Mouse (Mus musculus): ENCODE results near the gene Casp6. TPM values are rescaled to one million over a fixed set of nuclear protein-coding genes. Genes with fewer than 3 reads are reported as not detected.

Casp6 gene
- 107 and 109 TPM in 2 replicates for polyA plus RNA-seq (2016; fragmentation: Nextera tagmentation; extraction: Ambion mirVana)

DNA sequence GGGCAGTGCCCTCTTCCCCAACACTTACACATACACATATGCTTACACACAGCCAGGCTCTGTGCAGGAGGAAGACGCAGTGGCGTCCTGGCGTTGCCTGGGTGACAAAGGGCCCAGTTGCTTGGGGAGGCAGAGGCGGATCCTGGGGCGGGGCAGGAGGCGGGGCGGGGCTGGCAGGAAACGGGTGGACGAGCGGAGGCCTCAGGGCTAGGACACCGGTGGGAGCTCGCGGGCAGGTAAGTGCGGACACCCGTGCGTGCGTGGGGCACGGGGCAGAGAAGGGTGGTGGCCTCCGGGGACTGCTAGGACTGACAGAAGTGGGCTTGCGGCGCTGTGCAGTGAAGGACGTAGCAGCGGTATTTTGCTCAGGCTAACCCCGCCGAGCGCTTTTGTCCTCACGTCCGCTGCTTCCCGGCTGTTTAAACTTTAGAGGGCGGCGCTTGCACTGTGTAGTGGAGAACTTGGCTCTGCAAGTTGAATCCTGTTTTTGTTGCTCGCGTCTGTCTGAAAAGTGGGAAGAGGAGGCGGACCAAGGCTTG lies at the start of gene Casp6:
TSS of gene Casp6 (plus strand) at position 155 of the 539 bp plus-strand sequence.
- Histone ChIP-seq H3K27ac (peak within 1 kb of the TSS; percentile 85), H3K9me3 (no peaks in the 10 kb centered on the region), H3K4me2 (peak within 1 kb of the TSS; percentile 76), H3K27me3 (no peaks in the 10 kb centered on the region), H3K4me1 (replicated peaks) (peaks cover 17% of the 10 kb centered on the region), H3K4me3 (replicated peaks) (peak within 1 kb of the TSS; percentile 67), H3K36me3 (peaks cover 17% of the 10 kb centered on the region; the same call in 1 of the 2 replicates), H3K9ac (replicated peaks) (peak within 1 kb of the TSS; percentile 81)
- ATAC-seq (ENCODE audit: insufficient number of reproducible peaks, insufficient read depth, low FRiP score, low TSS enrichment, low read depth), result peak; percentile 96
- WGBS, result under 1% methylated on average over 34 of the region's 34 CpGs

DNA sequence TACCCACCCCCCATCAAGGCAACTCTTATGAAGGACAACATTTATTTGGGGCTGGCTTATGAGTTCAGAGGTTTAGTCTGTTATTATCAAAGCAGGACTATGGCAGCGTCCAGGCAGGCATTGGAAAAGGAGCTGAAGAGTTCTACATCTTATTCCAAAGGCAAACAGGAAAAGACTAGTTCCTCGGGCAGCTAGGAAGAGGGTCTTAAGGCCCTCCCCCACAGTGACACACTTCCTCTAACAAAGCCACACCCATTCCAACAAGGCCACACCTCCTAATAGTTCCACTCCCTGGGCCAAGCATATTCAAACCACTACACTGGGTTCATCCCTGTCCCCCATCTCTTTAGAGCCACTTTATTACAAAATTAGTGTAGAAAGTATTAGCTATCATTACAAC lies 38.6 kb upstream of the Casp6 start:
- Histone ChIP-seq H3K27ac (no peak overlapping the region), H3K4me3 (replicated peaks) (no peak overlapping the region), H3K9ac (replicated peaks) (no peak overlapping the region), H3K36me3 (no peaks in the 10 kb centered on the region), H3K9me3 (peaks cover 10% of the 10 kb centered on the region), H3K4me1 (replicated peaks) (no peaks in the 10 kb centered on the region), H3K4me2 (no peak overlapping the region), H3K27me3 (no peaks in the 10 kb centered on the region)
- 71% methylated on average over 2 of the region's 2 CpGs for WGBS
- no peak for ATAC-seq (ENCODE audit: insufficient number of reproducible peaks, insufficient read depth, low FRiP score, low TSS enrichment, low read depth)

DNA sequence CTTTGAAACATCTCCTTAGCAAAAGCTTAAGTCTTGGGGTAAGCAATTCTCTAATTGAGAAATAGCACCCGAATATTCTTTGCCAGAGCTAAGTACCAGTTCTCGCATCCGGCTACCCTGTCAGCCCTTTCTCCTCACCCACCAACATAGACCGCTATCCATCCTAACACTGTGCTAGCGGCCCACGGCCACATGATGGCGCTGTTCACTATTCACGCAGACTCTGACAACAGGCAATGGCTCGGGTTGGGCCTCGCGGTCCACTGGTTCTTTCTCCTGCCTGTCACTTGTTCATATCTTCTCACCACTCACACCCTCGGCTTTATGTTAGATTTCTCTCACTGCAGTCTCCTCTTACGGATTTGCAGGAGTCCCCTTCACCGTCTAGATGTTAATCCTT lies 37.5 kb upstream of the Casp6 start:
- Histone ChIP-seq H3K4me2 (no peak overlapping the region), H3K27me3 (no peaks in the 10 kb centered on the region), H3K9me3 (peaks cover 6% of the 10 kb centered on the region; the same call in 1 of the 2 replicates), H3K36me3 (no peaks in the 10 kb centered on the region), H3K4me1 (replicated peaks) (no peaks in the 10 kb centered on the region), H3K9ac (replicated peaks) (no peak overlapping the region), H3K27ac (no peak overlapping the region), H3K4me3 (replicated peaks) (no peak overlapping the region)
- 52% methylated on average over 14 of the region's 14 CpGs for WGBS
- no peak for ATAC-seq (ENCODE audit: insufficient number of reproducible peaks, insufficient read depth, low FRiP score, low TSS enrichment, low read depth)

DNA sequence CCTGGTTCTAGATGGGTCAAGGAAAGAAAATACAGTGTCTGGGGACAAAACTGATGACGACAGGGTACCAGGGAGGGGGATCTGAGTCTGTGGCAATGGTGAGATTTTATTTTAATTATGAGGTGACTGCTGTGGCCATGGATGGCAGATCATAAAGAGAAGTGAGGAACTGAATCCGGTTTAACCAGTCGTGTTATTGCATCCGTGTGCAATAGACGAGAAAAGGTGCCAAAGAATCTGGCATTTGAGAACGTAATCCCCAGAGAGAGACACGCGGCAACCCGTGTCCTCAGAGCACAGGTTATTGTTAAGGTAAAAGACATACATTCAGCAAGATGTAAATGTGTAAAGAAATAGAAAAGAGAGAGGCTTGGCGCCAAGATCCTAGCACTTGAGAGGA lies 23.9 kb upstream of the Casp6 start:
- 0 out of 2 replicates have a peak, but pooled peaks cover 10% of the 10 kb centered on the region for H3K4me1 ChIP-seq (replicated peaks)
- no peaks in the 10 kb centered on the region for H3K36me3 ChIP-seq
- 90% methylated on average over 10 of the region's 10 CpGs for WGBS
- H3K27ac ChIP-seq, result no peak overlapping the region
- no peak overlapping the region for H3K9ac ChIP-seq (replicated peaks)
- ATAC-seq (ENCODE audit: insufficient number of reproducible peaks, insufficient read depth, low FRiP score, low TSS enrichment, low read depth), result no peak
- no peak overlapping the region for H3K4me3 ChIP-seq (replicated peaks)
- H3K4me2 ChIP-seq, result no peak overlapping the region
- no peaks in the 10 kb centered on the region for H3K27me3 ChIP-seq
- no peaks in the 10 kb centered on the region for H3K9me3 ChIP-seq

DNA sequence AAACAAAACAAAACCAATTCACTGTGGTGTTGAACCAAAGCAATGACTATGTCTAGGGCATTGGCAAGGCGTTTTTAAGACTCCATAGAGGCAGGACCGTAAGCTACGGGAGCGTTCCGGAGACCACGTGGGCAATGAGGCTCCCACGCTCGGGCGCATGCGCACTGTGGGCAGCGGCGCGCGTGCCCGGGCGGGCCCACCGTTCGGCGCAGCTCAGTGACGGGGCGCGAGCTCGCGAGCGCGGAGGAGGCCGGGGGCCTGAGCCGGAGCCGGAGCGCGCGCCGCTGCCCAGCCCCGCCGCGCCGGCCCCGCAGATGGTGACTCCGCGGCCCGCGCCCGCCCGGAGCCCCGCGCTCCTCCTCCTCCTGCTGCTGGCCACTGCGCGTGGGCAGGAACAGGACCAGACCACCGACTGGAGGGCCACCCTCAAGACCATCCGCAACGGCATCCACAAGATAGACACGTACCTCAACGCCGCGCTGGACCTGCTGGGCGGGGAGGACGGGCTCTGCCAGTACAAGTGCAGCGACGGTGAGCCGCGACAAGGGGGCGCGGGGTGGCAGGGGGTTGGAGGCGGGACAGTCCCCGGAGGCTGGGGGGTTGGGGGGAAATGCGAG lies 22.7 kb upstream of the Casp6 start, which contains the start of gene Pla2g12a:
TSS of gene Pla2g12a (plus strand) at position 202 of the 617 bp plus-strand sequence.
- ATAC-seq (ENCODE audit: insufficient number of reproducible peaks, insufficient read depth, low FRiP score, low TSS enrichment, low read depth), result peak; percentile 88
- Histone ChIP-seq H3K27me3 (no peaks in the 10 kb centered on the region), H3K4me2 (peak within 1 kb of the TSS; percentile 92), H3K4me3 (replicated peaks) (peak within 1 kb of the TSS; percentile 75), H3K4me1 (replicated peaks) (0 out of 2 replicates have a peak, but pooled peaks cover 10% of the 10 kb centered on the region), H3K9ac (replicated peaks) (peak within 1 kb of the TSS; percentile 72), H3K9me3 (no peaks in the 10 kb centered on the region), H3K36me3 (no peaks in the 10 kb centered on the region), H3K27ac (peak within 1 kb of the TSS; percentile 64)
- WGBS, result under 1% methylated on average over 62 of the region's 66 CpGs

DNA sequence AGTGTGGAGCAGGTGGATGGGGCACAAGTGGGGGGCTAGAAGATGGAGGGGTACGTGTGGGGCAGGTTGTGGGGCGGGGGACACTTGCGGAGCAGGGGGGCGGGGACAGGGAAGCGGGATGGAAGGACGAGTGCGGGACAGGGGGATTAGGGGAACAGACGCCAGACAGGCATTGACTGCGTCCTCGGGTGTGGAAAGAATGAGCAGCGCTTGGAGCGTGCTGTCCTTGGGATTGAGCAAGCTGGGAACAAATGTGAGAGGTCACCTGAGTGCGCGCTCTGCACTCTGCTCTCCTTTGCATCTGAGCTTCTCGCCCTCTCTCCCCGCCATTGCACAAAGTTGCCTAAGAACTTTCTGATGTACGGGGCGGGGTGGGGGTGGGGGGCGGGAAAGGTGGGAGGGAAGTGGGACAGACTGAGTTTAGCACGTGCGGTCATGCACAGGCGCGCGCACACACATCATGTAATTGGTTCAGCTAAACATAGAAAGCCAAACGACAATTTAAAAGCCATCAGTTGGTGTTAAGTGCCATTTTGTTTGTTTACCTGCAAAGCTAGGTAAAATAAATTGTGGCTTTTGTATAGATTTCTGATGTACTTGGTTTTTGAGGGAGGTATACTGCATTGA lies 22.0 kb upstream of the Casp6 start:
- ATAC-seq (ENCODE audit: insufficient number of reproducible peaks, insufficient read depth, low FRiP score, low TSS enrichment, low read depth), result peak; percentile 32; the same call in 1 of the 2 replicates
- Histone ChIP-seq H3K9me3 (no peaks in the 10 kb centered on the region), H3K36me3 (no peaks in the 10 kb centered on the region), H3K4me3 (replicated peaks) (peak overlapping the region; percentile 75), H3K27ac (peak overlapping the region; percentile 64; the same call in 1 of the 2 replicates), H3K4me2 (peak overlapping the region; percentile 92), H3K27me3 (no peaks in the 10 kb centered on the region), H3K9ac (replicated peaks) (peak overlapping the region; percentile 72), H3K4me1 (replicated peaks) (0 out of 2 replicates have a peak, but pooled peaks cover 10% of the 10 kb centered on the region)
- WGBS, result 1% methylated on average over 25 of the region's 25 CpGs

DNA sequence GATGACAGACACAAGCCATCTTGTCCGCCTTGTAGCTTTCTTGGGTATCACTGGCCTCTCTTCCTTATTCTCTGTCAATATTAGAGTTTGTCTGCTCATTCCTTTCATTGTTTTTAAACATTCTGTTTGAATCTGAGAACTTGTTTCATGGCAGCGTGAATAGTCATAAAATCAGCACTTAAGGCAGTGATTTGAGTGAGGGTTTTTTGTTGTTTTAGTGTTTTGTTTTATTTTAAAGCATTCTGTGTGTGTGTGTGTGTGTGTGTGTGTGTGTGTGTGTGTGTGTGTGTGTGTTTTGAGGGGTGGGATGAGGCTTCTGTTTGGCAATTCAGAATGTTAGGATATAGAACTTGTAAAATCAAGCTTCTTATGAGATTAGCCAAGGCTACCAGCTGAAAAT lies 21.3 kb upstream of the Casp6 start:
- Histone ChIP-seq H3K9me3 (no peaks in the 10 kb centered on the region), H3K27ac (no peak overlapping the region), H3K36me3 (no peaks in the 10 kb centered on the region), H3K27me3 (no peaks in the 10 kb centered on the region), H3K9ac (replicated peaks) (no peak overlapping the region), H3K4me1 (replicated peaks) (0 out of 2 replicates have a peak, but pooled peaks cover 10% of the 10 kb centered on the region), H3K4me2 (peak overlapping the region; percentile 92; the same call in 1 of the 2 replicates), H3K4me3 (replicated peaks) (no peak overlapping the region)
- WGBS, result 74% methylated on average over 2 of the region's 2 CpGs
- ATAC-seq (ENCODE audit: insufficient number of reproducible peaks, insufficient read depth, low FRiP score, low TSS enrichment, low read depth), result no peak

DNA sequence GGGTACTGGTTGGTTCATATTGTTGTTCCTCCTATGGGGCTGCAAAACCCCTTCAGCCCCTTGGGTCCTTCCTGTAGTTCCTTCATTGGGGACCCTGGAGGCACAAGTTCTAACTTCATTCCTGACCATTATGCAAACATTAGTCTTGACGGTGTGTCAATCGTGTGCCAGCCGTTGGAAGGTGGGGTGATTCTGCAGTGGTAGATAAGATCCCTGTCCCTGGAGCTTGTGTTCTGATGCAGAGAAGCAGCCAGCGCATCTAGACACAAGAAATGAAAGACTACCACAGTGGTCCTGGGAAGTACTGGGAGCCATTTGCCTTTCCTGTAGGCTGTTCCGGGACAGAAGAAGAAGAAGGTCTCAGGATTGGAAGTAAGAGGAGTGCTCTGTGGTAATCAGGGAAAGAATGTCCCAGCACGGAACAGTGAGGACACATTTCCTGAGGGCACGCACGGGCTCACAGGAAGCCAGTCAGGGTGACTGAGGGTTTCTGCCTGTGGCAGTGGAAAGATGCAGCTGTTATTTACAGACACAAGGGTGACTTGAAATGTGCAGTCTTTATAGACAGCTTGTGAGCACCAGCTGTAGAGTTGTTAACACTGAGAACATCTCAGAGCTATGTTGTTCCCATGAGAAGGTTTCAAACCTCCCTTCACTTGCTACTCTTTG lies 20.2 kb upstream of the Casp6 start:
- Histone ChIP-seq H3K4me2 (no peak overlapping the region), H3K9ac (replicated peaks) (no peak overlapping the region), H3K36me3 (no peaks in the 10 kb centered on the region), H3K4me1 (replicated peaks) (0 out of 2 replicates have a peak, but pooled peaks cover 10% of the 10 kb centered on the region), H3K9me3 (no peaks in the 10 kb centered on the region), H3K4me3 (replicated peaks) (no peak overlapping the region), H3K27me3 (no peaks in the 10 kb centered on the region), H3K27ac (no peak overlapping the region)
- WGBS, result 86% methylated on average over 8 of the region's 8 CpGs
- no peak for ATAC-seq (ENCODE audit: insufficient number of reproducible peaks, insufficient read depth, low FRiP score, low TSS enrichment, low read depth)

DNA sequence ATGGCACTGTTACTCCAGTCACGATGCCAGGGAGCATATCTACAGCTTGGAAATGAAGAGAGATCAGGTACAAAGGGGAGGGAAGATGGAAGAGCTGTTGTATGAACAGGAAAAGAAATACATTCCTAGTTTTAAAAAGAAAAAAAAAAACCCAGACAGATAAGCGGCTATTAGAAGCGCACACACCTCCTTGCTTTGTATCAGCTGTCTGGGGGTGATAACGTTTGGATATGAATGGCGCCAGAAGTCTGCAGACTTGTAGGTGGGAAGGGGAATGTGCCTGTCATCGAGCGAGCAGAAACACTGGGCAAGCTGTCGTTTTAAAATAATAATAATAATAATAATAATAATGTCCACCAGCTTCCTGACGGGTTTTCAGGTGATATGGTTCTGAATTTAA lies 15.6 kb upstream of the Casp6 start:
- no peak overlapping the region for H3K4me2 ChIP-seq
- no peak overlapping the region for H3K27ac ChIP-seq
- no peak overlapping the region for H3K9ac ChIP-seq (replicated peaks)
- no peak for ATAC-seq (ENCODE audit: insufficient number of reproducible peaks, insufficient read depth, low FRiP score, low TSS enrichment, low read depth)
- H3K4me3 ChIP-seq (replicated peaks), result no peak overlapping the region
- WGBS, result 92% methylated on average over 9 of the region's 9 CpGs
- no peaks in the 10 kb centered on the region for H3K9me3 ChIP-seq
- peaks cover 6% of the 10 kb centered on the region; the same call in 1 of the 2 replicates for H3K36me3 ChIP-seq
- H3K4me1 ChIP-seq (replicated peaks), result no peaks in the 10 kb centered on the region
- no peaks in the 10 kb centered on the region for H3K27me3 ChIP-seq

DNA sequence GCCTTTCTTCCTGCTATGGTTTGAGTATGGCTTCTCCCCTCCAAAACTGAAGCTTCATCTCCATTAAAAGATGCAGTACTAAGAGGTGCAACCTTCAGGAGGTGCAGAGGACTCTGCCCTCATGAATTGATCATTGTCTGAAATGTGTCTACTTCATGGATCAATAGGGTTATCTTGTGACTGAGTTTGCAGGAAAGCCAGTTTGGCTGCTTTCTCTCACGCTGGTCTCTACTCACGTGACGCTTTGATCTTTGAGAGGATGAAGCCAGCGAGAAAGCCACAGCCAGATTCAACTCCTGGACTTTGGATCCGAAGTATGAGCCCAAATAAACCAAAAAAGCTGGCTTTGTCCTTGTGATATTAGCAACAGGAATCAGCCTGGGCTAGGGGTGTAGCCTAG lies 14.8 kb upstream of the Casp6 start:
- 62% methylated on average over 5 of the region's 5 CpGs for WGBS
- Histone ChIP-seq H3K9me3 (no peaks in the 10 kb centered on the region), H3K9ac (replicated peaks) (no peak overlapping the region), H3K36me3 (peaks cover 12% of the 10 kb centered on the region; the same call in 1 of the 2 replicates), H3K27me3 (no peaks in the 10 kb centered on the region), H3K4me3 (replicated peaks) (no peak overlapping the region), H3K4me2 (no peak overlapping the region), H3K27ac (no peak overlapping the region), H3K4me1 (replicated peaks) (no peaks in the 10 kb centered on the region)
- no peak for ATAC-seq (ENCODE audit: insufficient number of reproducible peaks, insufficient read depth, low FRiP score, low TSS enrichment, low read depth)
